Mouse (Mus musculus): Measurements from ENCODE around the gene Rnf19b.

Rnf19b gene

GRCm38 (mm10) chr4:129068848-129069247 lies 10.8 kb downstream of the Rnf19b start:
- no peak for DNase-seq (ENCODE audit: low spot score in 2 of 2)

GRCm38 (mm10) chr4:129079126-129079525 lies 21.1 kb downstream of the Rnf19b start:
- no peak for DNase-seq (ENCODE audit: low spot score in 2 of 2)

- no peak for DNase-seq (ENCODE audit: low spot score in 2 of 2)
These were observed 23.0 kb downstream of the Rnf19b start for GRCm38 (mm10) chr4:129081041-129081440.

GRCm38 (mm10) chr4:129081512-129081911 lies 23.4 kb downstream of the Rnf19b start:
- peak; percentile 57 to 68 for DNase-seq (ENCODE audit: low spot score in 2 of 2)

GRCm38 (mm10) chr4:129081939-129082338 lies 23.9 kb downstream of the Rnf19b start:
- no peak for DNase-seq (ENCODE audit: low spot score in 2 of 2)

- peak; percentile 71 to 75 for DNase-seq (ENCODE audit: low spot score in 2 of 2)
These were observed 24.5 kb downstream of the Rnf19b start for GRCm38 (mm10) chr4:129082379-129083115.

GRCm38 (mm10) chr4:129084896-129085295 lies 26.8 kb downstream of the Rnf19b start:
- no peak for DNase-seq (ENCODE audit: low spot score in 2 of 2)

GRCm38 (mm10) chr4:129086078-129086477 lies 28.0 kb downstream of the Rnf19b start:
- peak; percentile 75 to 83 for DNase-seq (ENCODE audit: low spot score in 2 of 2)

GRCm38 (mm10) chr4:129087850-129088249 lies 29.8 kb downstream of the Rnf19b start:
- DNase-seq (ENCODE audit: low spot score in 2 of 2): no peak

- DNase-seq (ENCODE audit: low spot score in 2 of 2): no peak
These were observed 37.2 kb downstream of the Rnf19b start for GRCm38 (mm10) chr4:129095276-129095675.

- no peak for DNase-seq (ENCODE audit: low spot score in 2 of 2)
These were observed 38.9 kb downstream of the Rnf19b start for GRCm38 (mm10) chr4:129097006-129097405.

- no peak for DNase-seq (ENCODE audit: low spot score in 2 of 2)
These were observed 44.2 kb downstream of the Rnf19b start for GRCm38 (mm10) chr4:129102133-129102829.

- no peak for DNase-seq (ENCODE audit: low spot score in 2 of 2)
These were observed 47.3 kb downstream of the Rnf19b start, which contains the start of gene Tmem54 for GRCm38 (mm10) chr4:129105356-129105755. Gene Tmem54, plus strand, starts transcription at chr4:129105548.

- DNase-seq (ENCODE audit: low spot score in 2 of 2): no peak
These were observed 48.0 kb downstream of the Rnf19b start for GRCm38 (mm10) chr4:129106073-129106472.

GRCm38 (mm10) chr4:129107348-129107899 lies 49.4 kb downstream of the Rnf19b start:
- DNase-seq (ENCODE audit: low spot score in 2 of 2): no peak

GRCm38 (mm10) chr4:129108624-129109023 lies 50.6 kb downstream of the Rnf19b start:
- DNase-seq (ENCODE audit: low spot score in 2 of 2): no peak

- no peak for DNase-seq (ENCODE audit: low spot score in 2 of 2)
These were observed 52.7 kb downstream of the Rnf19b start for GRCm38 (mm10) chr4:129110804-129111203.

- no peak for DNase-seq (ENCODE audit: low spot score in 2 of 2)
These were observed 53.3 kb downstream of the Rnf19b start for GRCm38 (mm10) chr4:129111350-129111749.

- no peak for DNase-seq (ENCODE audit: low spot score in 2 of 2)
These were observed 54.2 kb downstream of the Rnf19b start for GRCm38 (mm10) chr4:129112231-129112630.

- peak; percentile 91 to 92 for DNase-seq (ENCODE audit: low spot score in 2 of 2)
These were observed 55.3 kb downstream of the Rnf19b start for GRCm38 (mm10) chr4:129113083-129113988.

GRCm38 (mm10) chr4:129116703-129117102 lies 58.6 kb downstream of the Rnf19b start:
- peak in 1 of 2 experiments; percentile 45 for DNase-seq (ENCODE audit: low spot score in 2 of 2)
